Mouse (Mus musculus): ENCODE measurements around the gene Dnajc24. TPM values are rescaled to one million over a fixed set of nuclear protein-coding genes. Genes with fewer than 3 reads are reported as not detected.

The Dnajc24 gene
- 43.6 and 44.3 TPM in 2 replicates for polyA plus RNA-seq (2016; fragmentation: Nextera tagmentation; extraction: Ambion mirVana)

GRCm38 (mm10) chr2:106002835-106003739 lies at the start of gene Dnajc24:
Gene Dnajc24, minus strand, starts transcription at chr2:106003549.
- 2% methylated on average over 44 of the region's 44 CpGs for WGBS
- H3K27ac ChIP-seq = peak within 1 kb of the TSS; percentile 81
- no peaks in the 10 kb centered on the region for H3K36me3 ChIP-seq
- 0 out of 2 replicates have a peak, but pooled peaks cover 4% of the 10 kb centered on the region for H3K4me1 ChIP-seq
- peak within 1 kb of the TSS; percentile 83 for H3K4me3 ChIP-seq
- H3K9ac ChIP-seq = peak within 1 kb of the TSS; percentile 87
- peak; percentile 97 for ATAC-seq (ENCODE audit: low FRiP score)
- H3K9me3 ChIP-seq (replicated peaks) = no peaks in the 10 kb centered on the region
- H3K27me3 ChIP-seq = no peaks in the 10 kb centered on the region
- H3K4me2 ChIP-seq (replicated peaks) = peak within 1 kb of the TSS; percentile 60

GRCm38 (mm10) chr2:106046686-106047085 lies 43.3 kb upstream of the Dnajc24 start:
- Histone ChIP-seq H3K4me1 (no peaks in the 10 kb centered on the region), H3K27me3 (peaks cover 2% of the 10 kb centered on the region; the same call in 1 of the 2 replicates), H3K4me3 (no peak overlapping the region), H3K4me2 (replicated peaks) (no peak overlapping the region), H3K9me3 (replicated peaks) (no peaks in the 10 kb centered on the region), H3K9ac (no peak overlapping the region), H3K36me3 (no peaks in the 10 kb centered on the region), H3K27ac (no peak overlapping the region)
- 86% methylated on average over 4 of the region's 4 CpGs for WGBS
- ATAC-seq (ENCODE audit: low FRiP score) = no peak

- Histone ChIP-seq H3K4me3 (no peak overlapping the region), H3K4me2 (replicated peaks) (no peak overlapping the region), H3K36me3 (no peaks in the 10 kb centered on the region), H3K9ac (no peak overlapping the region), H3K27ac (no peak overlapping the region), H3K4me1 (no peaks in the 10 kb centered on the region), H3K27me3 (peaks cover 2% of the 10 kb centered on the region; the same call in 1 of the 2 replicates), H3K9me3 (replicated peaks) (no peaks in the 10 kb centered on the region)
- ATAC-seq (ENCODE audit: low FRiP score) = no peak
- WGBS = 53% methylated on average over 7 of the region's 7 CpGs
Observed at GRCm38 (mm10) chr2:106042495-106042894, 39.1 kb upstream of the Dnajc24 start.

- no peaks in the 10 kb centered on the region for H3K9me3 ChIP-seq (replicated peaks)
- no peak for ATAC-seq (ENCODE audit: low FRiP score)
- 82% methylated on average over 5 of the region's 5 CpGs for WGBS
Observed at GRCm38 (mm10) chr2:106041961-106042360, 38.6 kb upstream of the Dnajc24 start.

GRCm38 (mm10) chr2:106038286-106038685 lies 34.9 kb upstream of the Dnajc24 start:
- no peak for ATAC-seq (ENCODE audit: low FRiP score)
- no peaks in the 10 kb centered on the region for H3K9me3 ChIP-seq (replicated peaks)
- peaks cover 2% of the 10 kb centered on the region for H3K27me3 ChIP-seq
- no peak overlapping the region for H3K4me2 ChIP-seq (replicated peaks)
- WGBS = 48% methylated on average over 4 of the region's 4 CpGs
- H3K36me3 ChIP-seq = no peaks in the 10 kb centered on the region
- no peaks in the 10 kb centered on the region for H3K4me1 ChIP-seq
- no peak overlapping the region for H3K27ac ChIP-seq
- no peak overlapping the region for H3K9ac ChIP-seq
- no peak overlapping the region for H3K4me3 ChIP-seq

More at GRCm38 (mm10) chr2:106041961-106042360, 38.6 kb upstream of the Dnajc24 start:
- no peak overlapping the region for H3K9ac ChIP-seq
- no peak overlapping the region for H3K27ac ChIP-seq
- H3K4me3 ChIP-seq = no peak overlapping the region
- no peaks in the 10 kb centered on the region for H3K36me3 ChIP-seq
- no peak overlapping the region for H3K4me2 ChIP-seq (replicated peaks)
- H3K4me1 ChIP-seq = no peaks in the 10 kb centered on the region
- H3K27me3 ChIP-seq = peaks cover 2% of the 10 kb centered on the region

- no peak overlapping the region for H3K4me2 ChIP-seq (replicated peaks)
- no peaks in the 10 kb centered on the region for H3K27me3 ChIP-seq
- ATAC-seq (ENCODE audit: low FRiP score) = no peak
- H3K36me3 ChIP-seq = no peaks in the 10 kb centered on the region
- H3K27ac ChIP-seq = no peak overlapping the region
- 79% methylated on average over 3 of the region's 3 CpGs for WGBS
- no peak overlapping the region for H3K4me3 ChIP-seq
- no peaks in the 10 kb centered on the region for H3K9me3 ChIP-seq (replicated peaks)
- H3K4me1 ChIP-seq = no peaks in the 10 kb centered on the region
- no peak overlapping the region for H3K9ac ChIP-seq
Observed at GRCm38 (mm10) chr2:106024895-106025294, 21.5 kb upstream of the Dnajc24 start.

GRCm38 (mm10) chr2:106008415-106008814 lies 5.1 kb upstream of the Dnajc24 start:
- Histone ChIP-seq H3K27ac (no peak overlapping the region), H3K4me3 (no peak overlapping the region), H3K9me3 (replicated peaks) (no peaks in the 10 kb centered on the region), H3K9ac (no peak overlapping the region), H3K36me3 (no peaks in the 10 kb centered on the region), H3K4me2 (replicated peaks) (no peak overlapping the region), H3K4me1 (no peaks in the 10 kb centered on the region), H3K27me3 (no peaks in the 10 kb centered on the region)
- ATAC-seq (ENCODE audit: low FRiP score) = no peak
- WGBS = 74% methylated on average over 2 of the region's 2 CpGs

GRCm38 (mm10) chr2:105987999-105988398 lies 15.3 kb downstream of the Dnajc24 start:
- no peak overlapping the region for H3K4me3 ChIP-seq
- H3K9ac ChIP-seq = no peak overlapping the region
- ATAC-seq (ENCODE audit: low FRiP score) = no peak
- no peaks in the 10 kb centered on the region; the same call in 1 of the 2 replicates for H3K9me3 ChIP-seq (replicated peaks)
- peaks cover 4% of the 10 kb centered on the region; the same call in 1 of the 2 replicates for H3K4me1 ChIP-seq
- H3K27me3 ChIP-seq = no peaks in the 10 kb centered on the region
- H3K4me2 ChIP-seq (replicated peaks) = no peak overlapping the region
- no peak overlapping the region for H3K27ac ChIP-seq
- H3K36me3 ChIP-seq = 0 out of 2 replicates have a peak, but pooled peaks cover 3% of the 10 kb centered on the region
- WGBS = 26% methylated on average over 2 of the region's 2 CpGs

GRCm38 (mm10) chr2:105987131-105987530 lies 16.2 kb downstream of the Dnajc24 start:
- no peaks in the 10 kb centered on the region for H3K27me3 ChIP-seq
- 32% methylated on average over 1 of the region's 1 CpGs for WGBS
- no peak overlapping the region for H3K9ac ChIP-seq
- H3K4me1 ChIP-seq = peaks cover 4% of the 10 kb centered on the region; the same call in 1 of the 2 replicates
- H3K4me3 ChIP-seq = no peak overlapping the region
- ATAC-seq (ENCODE audit: low FRiP score) = no peak
- no peaks in the 10 kb centered on the region; the same call in 1 of the 2 replicates for H3K9me3 ChIP-seq (replicated peaks)
- H3K36me3 ChIP-seq = 0 out of 2 replicates have a peak, but pooled peaks cover 3% of the 10 kb centered on the region
- H3K4me2 ChIP-seq (replicated peaks) = no peak overlapping the region
- no peak overlapping the region for H3K27ac ChIP-seq

- 0 out of 2 replicates have a peak, but pooled peaks cover 3% of the 10 kb centered on the region for H3K36me3 ChIP-seq
- no peak overlapping the region for H3K4me3 ChIP-seq
- H3K27me3 ChIP-seq = no peaks in the 10 kb centered on the region
- H3K9me3 ChIP-seq (replicated peaks) = no peaks in the 10 kb centered on the region; the same call in 1 of the 2 replicates
- H3K4me2 ChIP-seq (replicated peaks) = no peak overlapping the region
- 80% methylated on average over 7 of the region's 7 CpGs for WGBS
- no peak overlapping the region for H3K27ac ChIP-seq
- ATAC-seq (ENCODE audit: low FRiP score) = no peak
- H3K9ac ChIP-seq = no peak overlapping the region
- peaks cover 4% of the 10 kb centered on the region; the same call in 1 of the 2 replicates for H3K4me1 ChIP-seq
Observed at GRCm38 (mm10) chr2:105985206-105985605, 18.1 kb downstream of the Dnajc24 start.

GRCm38 (mm10) chr2:105978065-105978464 lies 25.3 kb downstream of the Dnajc24 start:
- Histone ChIP-seq H3K27ac (no peak overlapping the region), H3K4me1 (no peaks in the 10 kb centered on the region), H3K9me3 (replicated peaks) (no peaks in the 10 kb centered on the region), H3K9ac (no peak overlapping the region), H3K36me3 (no peaks in the 10 kb centered on the region), H3K27me3 (no peaks in the 10 kb centered on the region), H3K4me2 (replicated peaks) (no peak overlapping the region), H3K4me3 (no peak overlapping the region)
- WGBS = 89% methylated on average over 2 of the region's 2 CpGs
- no peak for ATAC-seq (ENCODE audit: low FRiP score)

- peaks cover 4% of the 10 kb centered on the region; the same call in 1 of the 2 replicates for H3K36me3 ChIP-seq
- H3K27ac ChIP-seq = no peak overlapping the region
- no peak overlapping the region for H3K4me3 ChIP-seq
- no peaks in the 10 kb centered on the region for H3K4me1 ChIP-seq
- no peaks in the 10 kb centered on the region for H3K27me3 ChIP-seq
- no peaks in the 10 kb centered on the region for H3K9me3 ChIP-seq (replicated peaks)
- H3K9ac ChIP-seq = no peak overlapping the region
- H3K4me2 ChIP-seq (replicated peaks) = no peak overlapping the region
- WGBS = 8% methylated on average over 2 of the region's 2 CpGs
- no peak for ATAC-seq (ENCODE audit: low FRiP score)
Observed at GRCm38 (mm10) chr2:105973941-105974340, 29.4 kb downstream of the Dnajc24 start.

Data from hindbrain, embryonic 12.5 days (tissue).